Mouse (Mus musculus) liver, postnatal 0 days (tissue): ENCODE results near the gene Mmp2. TPM values are rescaled to one million over a fixed set of nuclear protein-coding genes. Genes with fewer than 3 reads are reported as not detected.

Experiments
- ATAC-seq: fragments of 200-750 bp; cut with Nextera tagmentation; 2 replicates; pipeline ENCODE4 v1.8.0; 2017; ENCODE audit warnings: mild to moderate bottlenecking, moderate library complexity
- DNase-seq: peaks from one replicate; pipeline ENCODE4 v3.0.0-alpha.2; 2016
- H3K27ac ChIP-seq: fragments of 300-500 bp; sonication (generic); 2 replicates; pipeline ENCODE4 v1.5.1; 2014; ENCODE audit warnings: antibody characterized with exemption, moderate library complexity, mild to moderate bottlenecking, low read depth
- H3K27me3 ChIP-seq: fragments of 300-500 bp; sonication (generic); 2 replicates; pipeline ENCODE4 v1.6.1; 2014; ENCODE audit warnings: low read length, control low read depth, mixed read lengths; ENCODE audit not compliant: insufficient read depth
- H3K36me3 ChIP-seq: fragments of 300-500 bp; sonication (generic); replicated peaks from 2 replicates; pipeline ENCODE4 v1.6.1; 2014; ENCODE audit warnings: mild to moderate bottlenecking, control low read depth, low read length, moderate library complexity, mixed read lengths; ENCODE audit not compliant: insufficient read depth
- H3K4me1 ChIP-seq: fragments of 300-500 bp; sonication (generic); 2 replicates; pipeline ENCODE4 v1.6.1; 2014; ENCODE audit warnings: antibody characterized with exemption, mild to moderate bottlenecking, control low read depth; ENCODE audit not compliant: insufficient read depth
- H3K4me2 ChIP-seq: fragments of 300-500 bp; sonication (generic); 2 replicates; pipeline ENCODE4 v1.6.1; 2014; ENCODE audit warnings: low read depth, mild to moderate bottlenecking, low read length, moderate library complexity, mixed read lengths
- H3K4me3 ChIP-seq: fragments of 300-500 bp; sonication (generic); 2 replicates; pipeline ENCODE4 v1.5.1; 2014; ENCODE audit warnings: low read depth, low read length
- H3K9ac ChIP-seq: fragments of 300-500 bp; sonication (generic); replicated peaks from 2 replicates; pipeline ENCODE4 v1.6.1; 2014; ENCODE audit warnings: mild to moderate bottlenecking, moderate library complexity
- H3K9me3 ChIP-seq: fragments of 300-500 bp; sonication (generic); 2 replicates; pipeline ENCODE4 v1.6.1; 2016; ENCODE audit warnings: mild to moderate bottlenecking, control low read depth, low read length, mixed read lengths
- CTCF ChIP-seq: sonication (generic); IDR thresholded peaks from 2 replicates; pipeline ENCODE4 v1.5.1; 2016; ENCODE audit warnings: antibody characterized with exemption, low read depth
- EP300 ChIP-seq: IDR thresholded peaks from 2 replicates; pipeline ENCODE4 v1.6.1; 2016; ENCODE audit warnings: antibody characterized with exemption, low read depth, mild to moderate bottlenecking
- WGBS: fragments of 180-500 bp; shearing (Covaris S2); extraction: QIAGEN DNeasy Blood & Tissue Kit; methylation state at CpG from one replicate; pipeline ENCODE4 v1.1.7; 2014; ENCODE audit not compliant: insufficient replicate concordance; 5-methylcytosine and 5-hydroxymethylcytosine counted together
- polyA plus RNA-seq: library from polyadenylated mRNA; unstranded; fragments of >200 nt; fragmentation: Nextera tagmentation; extraction: Ambion mirVana; gene quantifications from 2 replicates; pipeline ENCODE4 v1.2.1, GENCODE M21; 2015

Mmp2 gene
- polyA plus RNA-seq, 1 experiment from 2014 or later = 9.6 TPM

- no peak overlapping the region for H3K4me2 ChIP-seq
- no peaks in the 10 kb centered on the region for H3K27me3 ChIP-seq
- H3K9ac ChIP-seq = no peak overlapping the region
- no peaks in the 10 kb centered on the region for H3K9me3 ChIP-seq
- H3K4me1 ChIP-seq = no peaks in the 10 kb centered on the region
- TF ChIP-seq EP300 (no peak), CTCF (no peak)
- H3K27ac ChIP-seq = no peak overlapping the region
- DNase-seq = no peak
- H3K4me3 ChIP-seq = no peak overlapping the region
- WGBS = 70% methylated on average over 11 of the region's 11 CpGs
- no peaks in the 10 kb centered on the region for H3K36me3 ChIP-seq
- ATAC-seq = no peak
Observed at GRCm38 (mm10) chr8:92834786-92835500, 7.9 kb downstream of the Mmp2 start.

- H3K9ac ChIP-seq = no peak overlapping the region
- DNase-seq = no peak
- 87% methylated on average over 11 of the region's 11 CpGs for WGBS
- no peak overlapping the region for H3K27ac ChIP-seq
- H3K4me1 ChIP-seq = no peaks in the 10 kb centered on the region
- H3K9me3 ChIP-seq = no peaks in the 10 kb centered on the region
- no peaks in the 10 kb centered on the region for H3K36me3 ChIP-seq
- no peak for TF ChIP-seq CTCF
- no peak for TF ChIP-seq EP300
- no peak overlapping the region for H3K4me2 ChIP-seq
- no peak for ATAC-seq
- H3K4me3 ChIP-seq = no peak overlapping the region
- no peaks in the 10 kb centered on the region for H3K27me3 ChIP-seq
Observed at GRCm38 (mm10) chr8:92835901-92836300, 8.8 kb downstream of the Mmp2 start.

GRCm38 (mm10) chr8:92838616-92839015, 11.5 kb downstream of the Mmp2 start:
- TF ChIP-seq EP300 = no peak
- no peak for TF ChIP-seq CTCF
- DNase-seq (no peak), ATAC-seq (no peak)
- Histone ChIP-seq H3K4me2 (no peak overlapping the region), H3K9me3 (no peaks in the 10 kb centered on the region), H3K36me3 (no peaks in the 10 kb centered on the region), H3K4me1 (no peaks in the 10 kb centered on the region), H3K9ac (no peak overlapping the region), H3K4me3 (no peak overlapping the region), H3K27ac (no peak overlapping the region), H3K27me3 (no peaks in the 10 kb centered on the region)
- 63% methylated on average over 3 of the region's 3 CpGs for WGBS

- WGBS = 82% methylated on average over 8 of the region's 8 CpGs
- TF ChIP-seq EP300 (no peak), CTCF (no peak)
- Histone ChIP-seq H3K27me3 (no peaks in the 10 kb centered on the region), H3K27ac (no peak overlapping the region), H3K4me1 (no peaks in the 10 kb centered on the region), H3K9ac (no peak overlapping the region), H3K4me2 (no peak overlapping the region), H3K9me3 (no peaks in the 10 kb centered on the region), H3K36me3 (no peaks in the 10 kb centered on the region), H3K4me3 (no peak overlapping the region)
- DNase-seq (no peak), ATAC-seq (no peak)
Observed at GRCm38 (mm10) chr8:92839161-92839560, 12.1 kb downstream of the Mmp2 start.

GRCm38 (mm10) chr8:92839876-92840275, 12.8 kb downstream of the Mmp2 start:
- Histone ChIP-seq H3K36me3 (no peaks in the 10 kb centered on the region), H3K27ac (no peak overlapping the region), H3K9ac (no peak overlapping the region), H3K27me3 (no peaks in the 10 kb centered on the region), H3K4me2 (no peak overlapping the region), H3K4me1 (no peaks in the 10 kb centered on the region), H3K9me3 (no peaks in the 10 kb centered on the region), H3K4me3 (no peak overlapping the region)
- DNase-seq (no peak), ATAC-seq (no peak)
- TF ChIP-seq EP300 (no peak), CTCF (no peak)
- WGBS = 73% methylated on average over 7 of the region's 7 CpGs

GRCm38 (mm10) chr8:92846684-92847083, 19.6 kb downstream of the Mmp2 start:
- no peaks in the 10 kb centered on the region for H3K9me3 ChIP-seq
- H3K27ac ChIP-seq = no peak overlapping the region
- DNase-seq = no peak
- no peak overlapping the region for H3K9ac ChIP-seq
- TF ChIP-seq EP300 = no peak
- no peak for TF ChIP-seq CTCF
- no peak overlapping the region for H3K4me3 ChIP-seq
- ATAC-seq = no peak
- H3K27me3 ChIP-seq = no peaks in the 10 kb centered on the region
- no peaks in the 10 kb centered on the region for H3K4me1 ChIP-seq
- 0 out of 2 replicates have a peak overlapping the region, but pooled peaks have one; percentile 13 for H3K4me2 ChIP-seq
- H3K36me3 ChIP-seq = no peaks in the 10 kb centered on the region
- 10% methylated on average over 3 of the region's 3 CpGs for WGBS

- H3K9me3 ChIP-seq = no peaks in the 10 kb centered on the region
- WGBS = 11% methylated on average over 9 of the region's 9 CpGs
- H3K4me2 ChIP-seq = 0 out of 2 replicates have a peak overlapping the region, but pooled peaks have one; percentile 13
- ATAC-seq = no peak; the same call in 1 of the 2 replicates
- H3K27ac ChIP-seq = no peak overlapping the region
- no peaks in the 10 kb centered on the region for H3K27me3 ChIP-seq
- TF ChIP-seq EP300 (no peak), CTCF (no peak)
- no peak overlapping the region for H3K9ac ChIP-seq
- no peak for DNase-seq
- H3K4me3 ChIP-seq = no peak overlapping the region
- H3K36me3 ChIP-seq = no peaks in the 10 kb centered on the region
- no peaks in the 10 kb centered on the region for H3K4me1 ChIP-seq
Observed at GRCm38 (mm10) chr8:92847299-92847698, 20.2 kb downstream of the Mmp2 start.
